14 mouse cellular contexts compared by ENCODE assay signal in the genomic region with DNA sequence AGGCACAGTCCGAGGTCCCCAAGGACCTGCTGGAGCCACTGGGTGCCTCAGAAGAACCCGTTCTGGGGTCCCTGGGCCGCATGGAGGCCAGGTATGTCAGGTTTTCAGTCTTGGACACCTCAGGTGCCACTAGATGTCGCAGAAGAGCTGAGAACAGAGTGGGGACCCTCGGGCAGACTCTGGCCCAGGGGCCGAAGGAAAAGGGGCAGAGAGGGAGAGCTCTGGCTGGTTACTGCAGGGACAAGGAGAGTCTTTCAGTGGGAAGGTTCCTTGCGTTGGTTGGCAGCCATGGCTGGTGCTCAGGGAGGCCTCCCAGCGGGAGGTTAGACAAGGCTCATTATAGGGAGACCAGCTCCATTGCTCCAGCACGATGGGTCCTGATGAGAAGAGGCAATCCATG.
A peak's percentile ranks its signal among the peaks of the same experiment; 100 is the strongest.
DNase-seq lines count a peak whose midpoint lies in the region; ATAC-seq lines count a peak whose summit lies in the region.
"Had no signal": no experiment of that assay in that cellular context is flagged by ENCODE, and none has a peak within 500 bp of the region (broad histone marks: within the 10 kb centered on the region; RNA-seq: fewer than 3 reads in every experiment).

No protein-coding gene starts in this region.

- H3K4me3 ChIP-seq in kidney, embryonic 16.5 days (ENCODE audit: low read length): no peak overlapping the region
- H3K4me3 ChIP-seq in neural tube, embryonic 11.5 days (ENCODE audit: low read depth, low read length): no peak overlapping the region
- no peak overlapping the region for H3K4me3 ChIP-seq in neural tube, embryonic 15.5 days (replicated peaks)
- H3K4me3 ChIP-seq in limb, embryonic 11.5 days (ENCODE audit: low read depth, low read length): no peak overlapping the region
- H3K4me3 ChIP-seq: embryonic facial prominence, embryonic 15.5 days; stomach, embryonic 15.5 days had no signal

- H3K4me2 ChIP-seq in kidney, embryonic 16.5 days (replicated peaks; ENCODE audit: low read depth, low read length): no peak overlapping the region
- H3K4me2 ChIP-seq in neural tube, embryonic 11.5 days (ENCODE audit: low read depth): no peak overlapping the region
- no peak overlapping the region for H3K4me2 ChIP-seq in neural tube, embryonic 15.5 days
- no peak overlapping the region for H3K4me2 ChIP-seq in limb, embryonic 11.5 days (ENCODE audit: low read depth, severe bottlenecking)
- H3K4me2 ChIP-seq: embryonic facial prominence, embryonic 15.5 days; stomach, embryonic 15.5 days had no signal

- H3K27me3 ChIP-seq in kidney, embryonic 16.5 days (ENCODE audit: insufficient read depth, low read length): no peaks in the 10 kb centered on the region
- H3K27me3 ChIP-seq in neural tube, embryonic 11.5 days (ENCODE audit: control insufficient read depth, insufficient read depth, low read length): no peaks in the 10 kb centered on the region
- H3K27me3 ChIP-seq in neural tube, embryonic 15.5 days (replicated peaks): no peaks in the 10 kb centered on the region
- H3K27me3 ChIP-seq in limb, embryonic 11.5 days (ENCODE audit: control insufficient read depth, insufficient read depth, low read length): no peaks in the 10 kb centered on the region
- H3K27me3 ChIP-seq: embryonic facial prominence, embryonic 15.5 days; stomach, embryonic 15.5 days had no signal

- no peak overlapping the region for H3K27ac ChIP-seq in kidney, embryonic 16.5 days (ENCODE audit: low read length)
- no peak overlapping the region for H3K27ac ChIP-seq in neural tube, embryonic 11.5 days (ENCODE audit: low read depth, low read length)
- H3K27ac ChIP-seq in neural tube, embryonic 15.5 days (replicated peaks): no peak overlapping the region
- H3K27ac ChIP-seq in limb, embryonic 11.5 days (replicated peaks; ENCODE audit: low read depth, low read length): no peak overlapping the region
- H3K27ac ChIP-seq: embryonic facial prominence, embryonic 15.5 days; stomach, embryonic 15.5 days had no signal

- ATAC-seq in kidney, embryonic 16.5 days (ENCODE audit: low FRiP score, low TSS enrichment): no peak
- no peak; the same call in 1 of the 2 replicates for ATAC-seq in neural tube, embryonic 11.5 days (ENCODE audit: insufficient read depth, low FRiP score, low TSS enrichment)
- no peak for ATAC-seq in neural tube, embryonic 15.5 days (ENCODE audit: low FRiP score)
- ATAC-seq in limb, embryonic 11.5 days (ENCODE audit: insufficient number of reproducible peaks, low FRiP score, low TSS enrichment, low read depth): no peak
- ATAC-seq: CD4-positive, CD25-positive, alpha-beta regulatory T cell, adult 4 months; forebrain, embryonic 14.5 days had no signal

- H3K4me1 ChIP-seq in kidney, embryonic 16.5 days (ENCODE audit: insufficient read depth, low read length): no peaks in the 10 kb centered on the region
- H3K4me1 ChIP-seq in neural tube, embryonic 11.5 days (ENCODE audit: control insufficient read depth, insufficient read depth, low read length): no peaks in the 10 kb centered on the region
- no peaks in the 10 kb centered on the region for H3K4me1 ChIP-seq in neural tube, embryonic 15.5 days
- no peaks in the 10 kb centered on the region for H3K4me1 ChIP-seq in limb, embryonic 11.5 days (ENCODE audit: control insufficient read depth, insufficient read depth, low read length)
- H3K4me1 ChIP-seq: embryonic facial prominence, embryonic 15.5 days; stomach, embryonic 15.5 days had no signal

- no peak overlapping the region for H3K9ac ChIP-seq in kidney, embryonic 16.5 days (replicated peaks; ENCODE audit: low read length)
- H3K9ac ChIP-seq in neural tube, embryonic 11.5 days (ENCODE audit: low read length): no peak overlapping the region
- no peak overlapping the region for H3K9ac ChIP-seq in neural tube, embryonic 15.5 days (replicated peaks)
- no peak overlapping the region for H3K9ac ChIP-seq in limb, embryonic 11.5 days (ENCODE audit: low read length)
- H3K9ac ChIP-seq: embryonic facial prominence, embryonic 15.5 days; stomach, embryonic 15.5 days had no signal

- no peaks in the 10 kb centered on the region for H3K36me3 ChIP-seq in kidney, embryonic 16.5 days (ENCODE audit: insufficient read depth, low read length)
- H3K36me3 ChIP-seq in neural tube, embryonic 11.5 days (ENCODE audit: control insufficient read depth, insufficient read depth, low read length): no peaks in the 10 kb centered on the region
- H3K36me3 ChIP-seq in neural tube, embryonic 15.5 days: no peaks in the 10 kb centered on the region
- H3K36me3 ChIP-seq in limb, embryonic 11.5 days (ENCODE audit: control insufficient read depth, insufficient read depth, low read length): no peaks in the 10 kb centered on the region
- H3K36me3 ChIP-seq: embryonic facial prominence, embryonic 15.5 days; stomach, embryonic 15.5 days had no signal

- no peaks in the 10 kb centered on the region for H3K9me3 ChIP-seq in kidney, embryonic 16.5 days (ENCODE audit: low read length)
- H3K9me3 ChIP-seq in neural tube, embryonic 11.5 days (ENCODE audit: control insufficient read depth, low read length): no peaks in the 10 kb centered on the region
- no peaks in the 10 kb centered on the region for H3K9me3 ChIP-seq in neural tube, embryonic 15.5 days (replicated peaks)
- no peaks in the 10 kb centered on the region for H3K9me3 ChIP-seq in limb, embryonic 11.5 days (ENCODE audit: control insufficient read depth, low read length)
- H3K9me3 ChIP-seq: embryonic facial prominence, embryonic 15.5 days; stomach, embryonic 15.5 days had no signal

- peak; percentile 8 for DNase-seq in kidney, adult 18-20 months
- peak; percentile 13 for DNase-seq in neural tube, embryonic 11.5 days (ENCODE audit: low spot score)
- peak; percentile 48 for DNase-seq in embryo, embryonic 10 days (ENCODE audit: low spot score)
- peak; percentile 38 for DNase-seq in limb, embryonic 11.5 days (ENCODE audit: low spot score)
- no peak for DNase-seq in lung, postnatal 4 days
- DNase-seq in urinary bladder, postnatal 36 days (ENCODE audit: low spot score in 2 of 2): no peak
- DNase-seq: cerebellum, adult 2 months; midbrain, embryonic 14.5 days had no signal

- WGBS in kidney, embryonic 16.5 days: 40% methylated on average over 9 of the region's 9 CpGs
- 41% methylated on average over 9 of the region's 9 CpGs for WGBS in neural tube, embryonic 11.5 days
- WGBS in neural tube, embryonic 15.5 days: 46% methylated on average over 9 of the region's 9 CpGs
- WGBS in limb, embryonic 11.5 days: 38% methylated on average over 9 of the region's 9 CpGs

Comparison
In these comparisons a context has a peak if more than half of its experiments do, and no peak if none do; other contexts are left out.
1. DNase-seq: peak in kidney, adult 18-20 months (single experiment), neural tube, embryonic 11.5 days (single experiment), embryo, embryonic 10 days (single experiment) and limb, embryonic 11.5 days (single experiment); none in lung, postnatal 4 days (0 of 2) and urinary bladder, postnatal 36 days (0 of 2).